In genomic region chr1:20867241-20867902, GRCm38 (mm10) we compare ENCODE assay signal across 11 mouse cellular contexts. TPM values are rescaled to one million over a fixed set of nuclear protein-coding genes. Genes with fewer than 3 reads are reported as not detected.
DNase-seq lines count a peak whose midpoint lies in the region; ATAC-seq lines count a peak whose summit lies in the region.
"Had no signal": no experiment of that assay in that cellular context is flagged by ENCODE, and none has a peak within 500 bp of the region (broad histone marks: within the 10 kb centered on the region; RNA-seq: fewer than 3 reads in every experiment).

No protein-coding gene starts in this region.

- no peak for DNase-seq in heart, postnatal 14 days
- peak; percentile 52 to 59 for DNase-seq in cerebellum, postnatal 10 days
- peak; percentile 66 for DNase-seq in hindbrain, embryonic 10.5 days (ENCODE audit: low spot score)
- peak; percentile 54 for DNase-seq in neural tube, embryonic 11.5 days (ENCODE audit: low spot score)
- no peak for DNase-seq in kidney, postnatal 25 days
- no peak for DNase-seq in ovary, postnatal 14 days (ENCODE audit: low spot score)
- DNase-seq in c-Kit-positive CD71-positive TER-119-positive erythroid progenitor cells, embryonic 14.5 days (ENCODE audit: low spot score) = no peak
- DNase-seq: kidney, postnatal 10 days; right cerebral cortex, adult 18-20 months had no signal

- no peaks in the 10 kb centered on the region for H3K9me3 ChIP-seq in heart, embryonic 14.5 days (ENCODE audit: control insufficient read depth, low read length)
- no peaks in the 10 kb centered on the region for H3K9me3 ChIP-seq in hindbrain, embryonic 10.5 days
- H3K9me3 ChIP-seq in neural tube, embryonic 11.5 days (ENCODE audit: control insufficient read depth, low read length) = no peaks in the 10 kb centered on the region

- ATAC-seq in heart, embryonic 14.5 days (ENCODE audit: insufficient number of reproducible peaks, insufficient read depth, low FRiP score, low read depth) = no peak; the same call in 1 of the 2 replicates
- peak; percentile 78 for ATAC-seq in neural tube, embryonic 11.5 days (ENCODE audit: insufficient read depth, low FRiP score, low TSS enrichment)
- ATAC-seq: CD4-positive, CD25-positive, alpha-beta regulatory T cell, adult 4 months had no signal

- H3K27ac ChIP-seq in heart, embryonic 14.5 days (replicated peaks in 1 of 2; ENCODE audit: control insufficient read depth in 1 of 2, insufficient read depth in 1 of 2, low read depth in 2 of 2, low read length in 2 of 2) = peak overlapping the region in 1 of 2 experiments; percentile 53; a peak in 1 of 4 replicates
- peak overlapping the region; percentile 92 for H3K27ac ChIP-seq in hindbrain, embryonic 10.5 days
- H3K27ac ChIP-seq in neural tube, embryonic 11.5 days (ENCODE audit: low read depth, low read length) = peak overlapping the region; percentile 24; the same call in 1 of the 2 replicates

- WGBS in heart, embryonic 14.5 days = 35% methylated on average over 8 of the region's 8 CpGs
- WGBS in hindbrain, embryonic 10.5 days = 30% methylated on average over 8 of the region's 8 CpGs
- 31% methylated on average over 8 of the region's 8 CpGs for WGBS in neural tube, embryonic 11.5 days

- H3K27me3 ChIP-seq in heart, embryonic 14.5 days (ENCODE audit: control insufficient read depth, insufficient read depth, low read length) = no peaks in the 10 kb centered on the region
- H3K27me3 ChIP-seq in hindbrain, embryonic 10.5 days (ENCODE audit: insufficient read depth, poor library complexity, severe bottlenecking) = no peaks in the 10 kb centered on the region
- no peaks in the 10 kb centered on the region for H3K27me3 ChIP-seq in neural tube, embryonic 11.5 days (ENCODE audit: control insufficient read depth, insufficient read depth, low read length)

- 0 out of 2 replicates have a peak overlapping the region, but pooled peaks have one; percentile 6 for H3K4me2 ChIP-seq in heart, embryonic 14.5 days (ENCODE audit: low read length)
- H3K4me2 ChIP-seq in neural tube, embryonic 11.5 days (ENCODE audit: low read depth) = no peak overlapping the region

- H3K4me1 ChIP-seq in heart, embryonic 14.5 days (ENCODE audit: control insufficient read depth in 2 of 2, insufficient read depth in 2 of 2, low read length in 2 of 2) = peaks cover 9 to 18% of the 10 kb centered on the region in 2 experiments
- peaks cover 28% of the 10 kb centered on the region for H3K4me1 ChIP-seq in hindbrain, embryonic 10.5 days (replicated peaks)
- no peaks in the 10 kb centered on the region; the same call in 1 of the 2 replicates for H3K4me1 ChIP-seq in neural tube, embryonic 11.5 days (ENCODE audit: control insufficient read depth, insufficient read depth, low read length)

- no peaks in the 10 kb centered on the region for H3K36me3 ChIP-seq in heart, embryonic 14.5 days (ENCODE audit: control insufficient read depth, insufficient read depth, low read length)
- no peaks in the 10 kb centered on the region for H3K36me3 ChIP-seq in hindbrain, embryonic 10.5 days
- H3K36me3 ChIP-seq in neural tube, embryonic 11.5 days (ENCODE audit: control insufficient read depth, insufficient read depth, low read length) = no peaks in the 10 kb centered on the region

- no peak overlapping the region for H3K4me3 ChIP-seq in heart, embryonic 14.5 days (ENCODE audit: control insufficient read depth in 1 of 2, insufficient read depth in 1 of 2, low read depth in 1 of 2, low read length in 2 of 2)
- no peak overlapping the region for H3K4me3 ChIP-seq in hindbrain, embryonic 10.5 days
- H3K4me3 ChIP-seq in neural tube, embryonic 11.5 days (ENCODE audit: low read depth, low read length) = no peak overlapping the region

- intact Hi-C loops in heart, postnatal 14 days (cut with DNase I) = no loop called here

- no peak overlapping the region for H3K9ac ChIP-seq in heart, embryonic 14.5 days (ENCODE audit: low read length)
- no peak overlapping the region for H3K9ac ChIP-seq in neural tube, embryonic 11.5 days (ENCODE audit: low read length)

RNA-seq across cellular contexts. Expression of gene Paqr8, which starts 23.0 kb away (rescaled TPM):
- polyA plus RNA-seq in heart, embryonic 14.5 days (2014; fragmentation: Nextera tagmentation; extraction: Ambion mirVana) = 3.3 and 3.8 TPM in 2 replicates
- 1 to 10 TPM; 2.4 to 3.6 TPM for total RNA-seq in heart, postnatal 14 days (2021)
- polyA plus RNA-seq in hindbrain, embryonic 10.5 days (2016; fragmentation: Nextera tagmentation; extraction: Ambion mirVana) = 6.5 and 8.4 TPM in 2 replicates
- 8.4 TPM in 2 replicates for polyA plus RNA-seq in neural tube, embryonic 11.5 days (2014; fragmentation: Nextera tagmentation; extraction: Ambion mirVana)

RNA-seq across cellular contexts. Expression of gene Mcm3, which starts 47.3 kb away (rescaled TPM):
- polyA plus RNA-seq in heart, embryonic 14.5 days (2014; fragmentation: Nextera tagmentation; extraction: Ambion mirVana) = 85.2 and 86.9 TPM in 2 replicates
- total RNA-seq in heart, postnatal 14 days (2021) = 10 to 100 TPM in 1 of 2 experiments, 1 to 10 TPM in 1; 6.6 to 11.4 TPM
- 190 and 269 TPM in 2 replicates for polyA plus RNA-seq in hindbrain, embryonic 10.5 days (2016; fragmentation: Nextera tagmentation; extraction: Ambion mirVana)
- polyA plus RNA-seq in neural tube, embryonic 11.5 days (2014; fragmentation: Nextera tagmentation; extraction: Ambion mirVana) = 179 and 199 TPM in 2 replicates

Comparison
In these comparisons a context has a peak if more than half of its experiments do, and no peak if none do; other contexts are left out.
1. DNase-seq: peak in cerebellum, postnatal 10 days (2 of 2), hindbrain, embryonic 10.5 days (single experiment) and neural tube, embryonic 11.5 days (single experiment); none in heart, postnatal 14 days (0 of 2), kidney, postnatal 25 days (0 of 2), ovary, postnatal 14 days (single experiment) and c-Kit-positive CD71-positive TER-119-positive erythroid progenitor cells, embryonic 14.5 days (single experiment).